Mouse (Mus musculus) liver, embryonic 16.5 days (tissue): ENCODE results near the gene Fut2. TPM values are rescaled to one million over a fixed set of nuclear protein-coding genes. Genes with fewer than 3 reads are reported as not detected.

Experiments used
- ATAC-seq: fragments of 200-750 bp; cut with Nextera tagmentation; 2 replicates; pipeline ENCODE4 v1.8.0; 2017; ENCODE audit warnings: low read depth, mild to moderate bottlenecking, moderate number of reproducible peaks, moderate library complexity
- H3K27ac ChIP-seq: fragments of 300-500 bp; sonication (generic); 2 replicates; pipeline ENCODE4 v1.5.1; 2014; ENCODE audit warnings: mild to moderate bottlenecking, low read length
- H3K27me3 ChIP-seq: fragments of 300-500 bp; sonication (generic); 2 replicates; pipeline ENCODE4 v1.6.1; 2014; ENCODE audit warnings: low read depth, low read length, mixed read lengths; ENCODE audit not compliant: control insufficient read depth, insufficient read depth
- H3K36me3 ChIP-seq: fragments of 300-500 bp; sonication (generic); 2 replicates; pipeline ENCODE4 v1.6.1; 2014; ENCODE audit warnings: mild to moderate bottlenecking; ENCODE audit not compliant: control insufficient read depth, insufficient read depth
- H3K4me1 ChIP-seq: fragments of 300-500 bp; sonication (generic); 2 replicates; pipeline ENCODE4 v1.6.1; 2014; ENCODE audit warnings: low read depth, low read length, mixed read lengths; ENCODE audit not compliant: control insufficient read depth
- H3K4me2 ChIP-seq: fragments of 300-500 bp; sonication (generic); 2 replicates; pipeline ENCODE4 v1.6.1; 2014; ENCODE audit warnings: low read depth, low read length, mixed read lengths
- H3K4me3 ChIP-seq: fragments of 300-500 bp; sonication (generic); 2 replicates; pipeline ENCODE4 v1.5.1; 2014; ENCODE audit warnings: low read depth, mild to moderate bottlenecking, low read length
- H3K9ac ChIP-seq: fragments of 300-500 bp; sonication (generic); 2 replicates; pipeline ENCODE4 v1.6.1; 2014; ENCODE audit warnings: low read depth, low read length
- H3K9me3 ChIP-seq: fragments of 300-500 bp; sonication (generic); replicated peaks from 2 replicates; pipeline ENCODE4 v1.6.1; 2016; ENCODE audit warnings: low read length; ENCODE audit not compliant: control insufficient read depth
- WGBS: fragments of 180-500 bp; shearing (Covaris S2); extraction: QIAGEN DNeasy Blood & Tissue Kit; methylation state at CpG from one replicate; pipeline ENCODE4 v1.1.7; 2014; ENCODE audit not compliant: insufficient replicate concordance; 5-methylcytosine and 5-hydroxymethylcytosine counted together
- polyA plus RNA-seq: library from polyadenylated mRNA; unstranded; fragments of >200 nt; fragmentation: Nextera tagmentation; extraction: Ambion mirVana; gene quantifications from 2 replicates; pipeline ENCODE4 v1.2.1, GENCODE M21; 2015

The Fut2 gene
- polyA plus RNA-seq, 1 experiment from 2014 or later, result 0.08 TPM

DNA sequence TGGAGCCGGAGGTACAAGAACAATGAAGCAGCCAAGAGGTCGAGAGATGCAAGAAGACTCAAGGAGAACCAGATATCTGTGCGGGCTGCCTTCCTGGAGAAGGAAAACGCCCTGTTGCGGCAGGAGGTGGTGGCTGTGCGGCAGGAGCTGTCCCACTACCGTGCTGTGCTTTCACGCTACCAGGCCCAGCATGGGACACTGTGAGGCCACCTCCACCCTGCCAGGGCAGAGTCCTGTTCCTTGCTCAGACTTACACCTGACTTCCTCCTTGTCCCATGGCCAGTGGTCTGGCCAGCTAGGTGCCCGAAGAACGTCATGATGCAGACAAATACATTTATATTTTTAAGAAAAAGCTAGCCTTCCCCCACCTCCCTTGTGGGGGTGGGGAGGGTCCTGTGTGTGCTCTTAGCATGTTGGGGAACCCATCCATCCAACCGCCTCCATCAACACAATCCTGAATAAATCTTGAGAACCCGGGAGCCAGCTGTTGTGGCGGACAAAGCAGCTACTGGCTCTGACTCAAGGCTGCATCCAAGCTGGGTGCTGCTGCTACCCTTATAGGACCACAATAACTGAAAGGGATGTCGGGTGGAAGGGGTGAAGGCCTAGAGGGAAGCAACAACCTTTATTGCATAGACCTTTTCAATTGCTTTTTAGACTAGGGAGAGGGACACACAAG is 43.6 kb upstream of the Fut2 start:
- Histone ChIP-seq H3K4me1 (peaks cover 65% of the 10 kb centered on the region), H3K4me3 (no peak overlapping the region), H3K36me3 (peaks cover 19% of the 10 kb centered on the region), H3K9me3 (no peaks in the 10 kb centered on the region), H3K27ac (no peak overlapping the region), H3K9ac (no peak overlapping the region), H3K27me3 (no peaks in the 10 kb centered on the region), H3K4me2 (no peak overlapping the region)
- WGBS, result 69% methylated on average over 14 of the region's 14 CpGs
- ATAC-seq, result no peak

DNA sequence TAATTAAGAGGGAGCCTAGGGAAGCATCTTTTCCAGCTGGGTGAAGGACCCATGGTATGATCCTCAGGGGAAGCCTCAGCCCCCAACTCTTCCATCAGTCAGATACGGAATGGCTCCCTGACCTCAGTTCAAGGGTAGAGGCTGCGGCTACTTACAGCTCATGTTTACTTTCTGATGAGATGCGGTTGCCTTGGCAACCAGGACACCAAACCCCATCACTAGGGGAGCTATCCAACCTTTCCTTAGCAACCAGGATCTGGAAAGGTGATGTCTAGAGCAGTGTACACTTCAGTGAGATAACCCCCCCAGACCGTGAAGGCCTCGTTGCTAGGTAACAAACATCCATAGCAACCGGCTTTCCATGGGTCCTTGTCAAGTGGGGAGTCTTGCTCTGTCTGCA is 42.8 kb upstream of the Fut2 start:
- no peak overlapping the region for H3K4me2 ChIP-seq
- H3K4me1 ChIP-seq, result peaks cover 64% of the 10 kb centered on the region
- no peak overlapping the region for H3K27ac ChIP-seq
- H3K9ac ChIP-seq, result no peak overlapping the region
- no peaks in the 10 kb centered on the region for H3K9me3 ChIP-seq
- ATAC-seq, result no peak
- WGBS, result 61% methylated on average over 6 of the region's 6 CpGs
- no peak overlapping the region for H3K4me3 ChIP-seq
- H3K27me3 ChIP-seq, result no peaks in the 10 kb centered on the region
- peaks cover 19% of the 10 kb centered on the region for H3K36me3 ChIP-seq

GRCm38 (mm10) chr7:45708221-45708761 is 42.1 kb upstream of the Fut2 start:
- Histone ChIP-seq H3K9ac (no peak overlapping the region), H3K4me2 (peak overlapping the region; percentile 97; the same call in 1 of the 2 replicates), H3K36me3 (peaks cover 18% of the 10 kb centered on the region), H3K4me3 (no peak overlapping the region), H3K27ac (no peak overlapping the region), H3K4me1 (peaks cover 62% of the 10 kb centered on the region), H3K27me3 (no peaks in the 10 kb centered on the region), H3K9me3 (no peaks in the 10 kb centered on the region)
- 42% methylated on average over 13 of the region's 13 CpGs for WGBS
- ATAC-seq, result no peak

DNA sequence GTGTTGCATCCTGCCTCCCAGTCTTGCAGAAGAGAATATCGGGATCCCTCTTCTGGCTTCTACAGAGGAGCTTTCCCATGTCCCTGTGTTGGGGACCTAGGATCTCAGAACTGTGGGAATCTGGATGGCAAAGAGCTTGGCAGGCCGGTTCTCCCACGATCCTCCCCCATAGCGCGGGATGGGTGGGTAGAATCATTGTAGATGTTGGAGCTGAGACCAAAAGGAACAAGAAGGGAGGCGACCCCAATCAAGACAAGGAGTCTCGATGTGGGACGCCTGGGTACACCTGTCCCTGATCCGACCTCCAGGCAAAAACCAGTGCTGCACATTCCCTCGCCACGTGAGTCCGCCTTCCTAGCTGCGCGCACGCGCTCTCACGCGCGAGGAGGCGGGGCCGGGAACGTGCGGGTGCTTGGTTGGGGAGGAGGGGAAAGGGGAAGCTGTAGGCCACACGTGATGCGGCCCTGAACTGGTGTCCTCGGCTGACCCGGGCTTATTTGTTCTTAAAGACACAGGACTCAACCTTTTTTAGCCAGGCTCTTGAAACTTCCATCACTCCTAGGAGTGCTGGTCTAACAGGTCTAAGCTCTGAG is 41.3 kb upstream of the Fut2 start:
- Histone ChIP-seq H3K4me3 (peak overlapping the region; percentile 66), H3K4me1 (peaks cover 54% of the 10 kb centered on the region), H3K27me3 (no peaks in the 10 kb centered on the region), H3K9me3 (no peaks in the 10 kb centered on the region), H3K27ac (peak overlapping the region; percentile 69), H3K9ac (peak overlapping the region; percentile 40), H3K36me3 (peaks cover 10% of the 10 kb centered on the region), H3K4me2 (peak overlapping the region; percentile 97)
- no peak for ATAC-seq
- under 1% methylated on average over 27 of the region's 27 CpGs for WGBS

DNA sequence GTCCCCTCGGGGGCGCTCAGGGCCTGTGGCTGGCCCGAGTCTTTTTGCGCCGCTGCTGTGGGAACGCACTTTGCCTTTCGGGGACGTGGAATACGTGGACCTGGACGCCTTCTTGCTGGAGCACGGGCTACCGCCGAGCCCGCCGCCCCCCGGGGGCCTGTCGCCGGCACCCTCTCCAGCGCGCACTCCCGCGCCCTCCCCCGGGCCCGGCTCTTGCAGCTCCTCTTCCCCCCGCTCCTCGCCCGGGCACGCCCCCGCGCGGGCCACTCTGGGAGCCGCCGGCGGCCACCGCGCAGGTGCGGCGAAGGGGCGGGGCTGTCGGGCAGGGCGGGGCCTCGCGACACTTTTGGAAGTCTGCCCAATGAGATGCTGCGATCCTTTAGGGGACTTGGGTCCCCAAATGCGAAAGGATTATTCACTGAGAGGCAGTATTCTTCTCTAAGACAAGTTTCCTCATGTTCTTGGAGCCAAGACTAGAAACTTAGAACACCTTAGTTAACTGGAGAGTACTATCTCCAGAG is 40.6 kb upstream of the Fut2 start:
- WGBS, result under 1% methylated on average over 41 of the region's 45 CpGs
- Histone ChIP-seq H3K36me3 (peaks cover 9% of the 10 kb centered on the region), H3K4me1 (peaks cover 52% of the 10 kb centered on the region), H3K27me3 (no peaks in the 10 kb centered on the region; the same call in 1 of the 2 replicates), H3K4me3 (peak overlapping the region; percentile 66), H3K9me3 (no peaks in the 10 kb centered on the region), H3K9ac (peak overlapping the region; percentile 69), H3K4me2 (peak overlapping the region; percentile 97), H3K27ac (peak overlapping the region; percentile 69)
- ATAC-seq, result peak; percentile 20

GRCm38 (mm10) chr7:45705873-45706281 is 39.7 kb upstream of the Fut2 start:
- Histone ChIP-seq H3K27me3 (peaks cover 9% of the 10 kb centered on the region), H3K27ac (no peak overlapping the region)
- 3% methylated on average over 7 of the region's 7 CpGs for WGBS

DNA sequence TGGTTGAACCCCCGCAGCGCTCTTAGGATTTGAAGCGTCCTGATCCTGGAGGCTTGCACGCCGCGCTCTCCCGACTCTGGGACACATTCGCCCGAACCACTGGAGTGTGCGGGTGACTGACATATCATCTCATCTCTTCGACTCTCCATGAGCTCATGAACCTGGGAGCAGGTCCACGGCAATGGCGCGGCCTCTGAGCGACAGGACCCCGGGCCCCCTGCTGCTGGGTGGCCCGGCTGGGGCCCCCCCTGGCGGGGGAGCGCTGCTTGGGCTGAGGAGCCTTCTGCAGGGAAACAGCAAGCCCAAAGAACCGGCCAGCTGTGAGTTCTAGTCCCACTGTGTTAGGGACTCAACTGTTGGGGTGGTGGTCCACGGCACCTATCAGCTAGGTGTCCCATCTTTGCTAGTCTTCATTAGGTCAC is 39.3 kb upstream of the Fut2 start:
- no peaks in the 10 kb centered on the region for H3K9me3 ChIP-seq

More at GRCm38 (mm10) chr7:45705873-45706281, 39.7 kb upstream of the Fut2 start:
- no peak for ATAC-seq
- Histone ChIP-seq H3K9ac (peak overlapping the region; percentile 69), H3K4me1 (peaks cover 52% of the 10 kb centered on the region), H3K36me3 (peaks cover under 1% of the 10 kb centered on the region; the same call in 1 of the 2 replicates), H3K4me3 (peak overlapping the region; percentile 66), H3K9me3 (no peaks in the 10 kb centered on the region), H3K4me2 (peak overlapping the region; percentile 97)

GRCm38 (mm10) chr7:45704730-45705442 is 38.7 kb upstream of the Fut2 start, which contains the start of gene Dbp:
Gene Dbp (plus strand): TSS chr7:45705088.
- peak; percentile 83 for ATAC-seq
- Histone ChIP-seq H3K36me3 (no peaks in the 10 kb centered on the region), H3K27me3 (peaks cover 17% of the 10 kb centered on the region), H3K27ac (peak within 1 kb of the TSS; percentile 64), H3K9me3 (no peaks in the 10 kb centered on the region), H3K4me3 (peak within 1 kb of the TSS; percentile 66), H3K9ac (peak within 1 kb of the TSS; percentile 29; the same call in 1 of the 2 replicates), H3K4me1 (peaks cover 52% of the 10 kb centered on the region), H3K4me2 (peak within 1 kb of the TSS; percentile 97)
- WGBS, result under 1% methylated on average over 36 of the region's 36 CpGs

More for the DNA sequence above, 39.3 kb upstream of the Fut2 start:
- Histone ChIP-seq H3K27me3 (peaks cover 12% of the 10 kb centered on the region), H3K27ac (peak overlapping the region; percentile 64), H3K4me3 (peak overlapping the region; percentile 66), H3K9ac (peak overlapping the region; percentile 13; the same call in 1 of the 2 replicates), H3K4me1 (peaks cover 52% of the 10 kb centered on the region), H3K4me2 (peak overlapping the region; percentile 97), H3K36me3 (no peaks in the 10 kb centered on the region)
- under 1% methylated on average over 21 of the region's 21 CpGs for WGBS
- no peak for ATAC-seq
